Mouse (Mus musculus) midbrain, embryonic 10.5 days (tissue): ENCODE data around the gene Gtf2h3. TPM values are rescaled to one million over a fixed set of nuclear protein-coding genes. Genes with fewer than 3 reads are reported as not detected.

ENCODE experiments used
- DNase-seq: peaks from one replicate; pipeline ENCODE4 v3.0.0-alpha.2; 2017; ENCODE audit warnings: low spot score
- H3K27ac ChIP-seq: fragments of 300-500 bp; sonication (generic); replicated peaks from 2 replicates; pipeline ENCODE4 v1.5.1; 2016; ENCODE audit warnings: mild to moderate bottlenecking
- H3K27me3 ChIP-seq: fragments of 300-500 bp; sonication (generic); 2 replicates; pipeline ENCODE4 v1.6.1; 2016; ENCODE audit warnings: low read depth, mild to moderate bottlenecking; ENCODE audit not compliant: poor library complexity, severe bottlenecking
- H3K36me3 ChIP-seq: fragments of 300-500 bp; sonication (generic); 2 replicates; pipeline ENCODE4 v1.6.1; 2016; ENCODE audit warnings: mild to moderate bottlenecking, moderate library complexity
- H3K4me1 ChIP-seq: fragments of 300-500 bp; sonication (generic); 2 replicates; pipeline ENCODE4 v1.6.1; 2016
- H3K4me3 ChIP-seq: fragments of 300-500 bp; sonication (generic); 2 replicates; pipeline ENCODE4 v1.5.1; 2016; ENCODE audit warnings: mild to moderate bottlenecking, moderate library complexity
- H3K9me3 ChIP-seq: fragments of 300-500 bp; sonication (generic); replicated peaks from 2 replicates; pipeline ENCODE4 v1.6.1; 2016; ENCODE audit warnings: mild to moderate bottlenecking
- WGBS: fragments of 180-500 bp; shearing (Covaris S2); methylation state at CpG from one replicate; pipeline ENCODE4 v1.1.7; 2016; 5-methylcytosine and 5-hydroxymethylcytosine counted together
- polyA plus RNA-seq: library from polyadenylated mRNA; unstranded; fragments of >200 nt; fragmentation: Nextera tagmentation; extraction: Ambion mirVana; gene quantifications from 2 replicates; pipeline ENCODE4 v1.2.1, GENCODE M21; 2016

Gene Gtf2h3
- polyA plus RNA-seq: 96.4 and 98.9 TPM in 2 replicates

- Histone ChIP-seq H3K36me3 (peaks cover 55% of the 10 kb centered on the region), H3K27ac (peak within 1 kb of the TSS; percentile 71), H3K4me1 (peaks cover 24% of the 10 kb centered on the region), H3K4me3 (peak within 1 kb of the TSS; percentile 85), H3K27me3 (no peaks in the 10 kb centered on the region), H3K9me3 (no peaks in the 10 kb centered on the region)
- DNase-seq: peak; percentile 94
- 1% methylated on average over 51 of the region's 51 CpGs for WGBS
These were observed at the start of gene Gtf2h3, which contains the start of gene Eif2b1 for GRCm38 (mm10) chr5:124578633-124579317. Gene Gtf2h3, plus strand, starts transcription at chr5:124579140. Gene Eif2b1, minus strand, starts transcription at chr5:124579131.

- no peaks in the 10 kb centered on the region for H3K27me3 ChIP-seq
- H3K9me3 ChIP-seq: no peaks in the 10 kb centered on the region
- peak overlapping the region; percentile 66 for H3K27ac ChIP-seq
- no peak for DNase-seq
- H3K36me3 ChIP-seq: peaks cover 26% of the 10 kb centered on the region
- peak overlapping the region; percentile 90 for H3K4me3 ChIP-seq
- whole genome bisulfite sequencing: 52% methylated on average over 8 of the region's 8 CpGs
- H3K4me1 ChIP-seq: peaks cover 48% of the 10 kb centered on the region
These were observed 49.7 kb upstream of the Gtf2h3 start for GRCm38 (mm10) chr5:124529191-124529651.

GRCm38 (mm10) chr5:124529697-124530096 lies 49.2 kb upstream of the Gtf2h3 start:
- peaks cover 48% of the 10 kb centered on the region for H3K4me1 ChIP-seq
- H3K9me3 ChIP-seq: no peaks in the 10 kb centered on the region
- H3K27me3 ChIP-seq: no peaks in the 10 kb centered on the region
- peak overlapping the region; percentile 90 for H3K4me3 ChIP-seq
- DNase-seq: no peak
- 66% methylated on average over 8 of the region's 8 CpGs for WGBS
- H3K36me3 ChIP-seq: peaks cover 21% of the 10 kb centered on the region
- H3K27ac ChIP-seq: peak overlapping the region; percentile 66; the same call in 1 of the 2 replicates

- H3K27me3 ChIP-seq: no peaks in the 10 kb centered on the region
- WGBS: under 1% methylated on average over 96 of the region's 96 CpGs
- H3K4me3 ChIP-seq: peak within 1 kb of the TSS; percentile 90
- no peaks in the 10 kb centered on the region for H3K9me3 ChIP-seq
- H3K4me1 ChIP-seq: peaks cover 48% of the 10 kb centered on the region
- peak; percentile 93 for DNase-seq
- H3K36me3 ChIP-seq: peaks cover 12% of the 10 kb centered on the region
- peak within 1 kb of the TSS; percentile 96 for H3K27ac ChIP-seq
These were observed 48.0 kb upstream of the Gtf2h3 start, which contains the start of gene Rilpl1 for GRCm38 (mm10) chr5:124530655-124531582. Gene Rilpl1, minus strand, starts transcription at chr5:124531391.

GRCm38 (mm10) chr5:124531583-124531930 lies 47.4 kb upstream of the Gtf2h3 start:
- Histone ChIP-seq H3K4me3 (peak overlapping the region; percentile 90), H3K36me3 (peaks cover 6% of the 10 kb centered on the region), H3K9me3 (no peaks in the 10 kb centered on the region), H3K27ac (peak overlapping the region; percentile 96), H3K4me1 (peaks cover 50% of the 10 kb centered on the region), H3K27me3 (no peaks in the 10 kb centered on the region)
- WGBS: 10% methylated on average over 14 of the region's 14 CpGs
- DNase-seq: no peak

GRCm38 (mm10) chr5:124532451-124532850 lies 46.5 kb upstream of the Gtf2h3 start:
- whole genome bisulfite sequencing: 39% methylated on average over 7 of the region's 7 CpGs

DNA sequence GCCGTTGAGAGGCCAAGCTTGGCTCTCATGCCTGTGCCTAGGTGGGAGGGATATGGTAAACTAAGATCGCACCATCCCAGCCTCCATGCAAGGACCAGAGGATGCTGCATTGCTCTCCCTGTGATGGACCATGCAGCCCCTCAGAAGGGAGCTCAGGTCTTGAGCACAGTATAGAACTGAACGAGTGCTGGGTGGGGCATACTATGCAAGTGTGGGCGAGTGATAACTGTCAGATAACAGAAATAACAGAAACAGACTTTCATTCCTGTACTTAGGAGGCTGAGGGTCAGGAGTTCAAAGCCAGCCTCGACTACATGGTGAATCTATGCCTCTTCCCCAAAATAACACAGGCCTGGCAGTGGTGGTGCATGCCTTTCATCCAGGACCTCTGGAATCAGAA lies 43.9 kb upstream of the Gtf2h3 start:
- Histone ChIP-seq H3K4me3 (no peak overlapping the region), H3K27me3 (no peaks in the 10 kb centered on the region), H3K4me1 (peaks cover 35% of the 10 kb centered on the region), H3K9me3 (no peaks in the 10 kb centered on the region), H3K27ac (no peak overlapping the region), H3K36me3 (no peaks in the 10 kb centered on the region)
- 75% methylated on average over 5 of the region's 5 CpGs for WGBS
- DNase-seq: no peak

More at GRCm38 (mm10) chr5:124532451-124532850, 46.5 kb upstream of the Gtf2h3 start:
- DNase-seq: no peak
- no peaks in the 10 kb centered on the region for H3K36me3 ChIP-seq
- no peaks in the 10 kb centered on the region for H3K9me3 ChIP-seq
- peak overlapping the region; percentile 68 for H3K27ac ChIP-seq
- 0 out of 2 replicates have a peak overlapping the region, but pooled peaks have one; percentile 90 for H3K4me3 ChIP-seq
- H3K4me1 ChIP-seq: peaks cover 56% of the 10 kb centered on the region
- H3K27me3 ChIP-seq: no peaks in the 10 kb centered on the region

- peak; percentile 42 for DNase-seq
- peak overlapping the region; percentile 39 for H3K4me3 ChIP-seq
- 7% methylated on average over 17 of the region's 17 CpGs for WGBS
- H3K9me3 ChIP-seq: no peaks in the 10 kb centered on the region
- no peaks in the 10 kb centered on the region for H3K36me3 ChIP-seq
- peaks cover 20% of the 10 kb centered on the region for H3K4me1 ChIP-seq
- peak overlapping the region; percentile 46; the same call in 1 of the 2 replicates for H3K27ac ChIP-seq
- H3K27me3 ChIP-seq: no peaks in the 10 kb centered on the region
These were observed 42.2 kb upstream of the Gtf2h3 start for GRCm38 (mm10) chr5:124536776-124537175.

DNA sequence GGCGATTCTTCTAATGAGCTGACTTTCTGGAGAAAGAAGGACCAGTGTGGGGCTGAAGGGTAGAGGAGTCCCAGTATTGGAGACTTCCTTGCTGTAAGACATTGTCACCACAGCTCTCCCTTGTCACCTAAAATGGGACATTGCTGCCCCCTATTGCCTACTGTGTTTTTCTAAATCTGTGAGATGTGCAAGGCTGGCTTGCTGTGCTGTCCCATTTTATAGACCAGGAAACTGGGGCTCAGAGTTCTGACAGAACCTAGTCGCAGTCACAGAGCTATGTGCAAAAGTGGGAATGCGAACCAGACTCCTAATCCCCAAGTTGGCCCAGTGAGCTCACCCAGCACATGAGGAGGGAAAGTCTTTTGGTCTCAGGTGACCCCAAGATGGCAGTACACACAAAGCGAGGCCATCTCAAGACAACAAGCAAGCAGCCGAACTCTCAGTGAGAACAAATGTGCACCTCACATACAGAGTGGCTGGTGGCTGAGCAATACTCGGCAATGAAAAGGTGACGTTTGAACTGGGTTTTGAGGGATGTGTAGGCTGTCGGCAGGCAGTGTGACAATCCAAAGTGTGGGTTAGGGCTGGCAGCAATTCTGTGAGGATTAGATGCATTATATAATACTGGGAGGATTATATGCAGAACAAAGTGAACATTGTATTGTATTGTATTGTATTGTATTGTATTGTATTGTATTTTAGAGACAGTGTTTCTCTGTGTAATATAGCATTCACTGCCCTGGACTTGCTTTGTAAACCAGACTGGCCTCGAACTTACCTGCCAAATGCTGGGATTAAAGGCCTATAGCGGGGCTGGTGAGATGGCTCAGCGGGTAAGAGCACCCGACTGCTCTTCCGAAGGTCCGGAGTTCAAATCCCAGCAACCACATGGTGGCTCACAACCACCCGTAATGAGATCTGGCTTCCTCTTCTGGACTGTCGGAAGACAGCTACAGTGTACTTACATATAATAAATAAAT lies 39.8 kb upstream of the Gtf2h3 start:
- peaks cover 20% of the 10 kb centered on the region for H3K36me3 ChIP-seq
- no peaks in the 10 kb centered on the region for H3K9me3 ChIP-seq
- H3K27ac ChIP-seq: no peak overlapping the region
- H3K27me3 ChIP-seq: no peaks in the 10 kb centered on the region
- H3K4me1 ChIP-seq: peaks cover 20% of the 10 kb centered on the region
- H3K4me3 ChIP-seq: no peak overlapping the region
- 79% methylated on average over 16 of the region's 16 CpGs for WGBS
- no peak for DNase-seq

GRCm38 (mm10) chr5:124539905-124540304 lies 39.0 kb upstream of the Gtf2h3 start:
- H3K36me3 ChIP-seq: peaks cover 28% of the 10 kb centered on the region
- H3K4me1 ChIP-seq: peaks cover 20% of the 10 kb centered on the region
- no peak for DNase-seq
- WGBS: 67% methylated on average over 4 of the region's 4 CpGs
- H3K27me3 ChIP-seq: no peaks in the 10 kb centered on the region
- peak overlapping the region; percentile 98 for H3K4me3 ChIP-seq
- H3K27ac ChIP-seq: peak overlapping the region; percentile 90
- H3K9me3 ChIP-seq: no peaks in the 10 kb centered on the region

- peak; percentile 94 for DNase-seq
- Histone ChIP-seq H3K27me3 (no peaks in the 10 kb centered on the region), H3K9me3 (no peaks in the 10 kb centered on the region), H3K27ac (peak within 1 kb of the TSS; percentile 90), H3K36me3 (peaks cover 32% of the 10 kb centered on the region), H3K4me1 (peaks cover 20% of the 10 kb centered on the region), H3K4me3 (peak within 1 kb of the TSS; percentile 98)
- WGBS: under 1% methylated on average over 35 of the region's 35 CpGs
These were observed 38.6 kb upstream of the Gtf2h3 start, which contains the start of gene Tmed2 for GRCm38 (mm10) chr5:124540383-124540786. Gene Tmed2, plus strand, starts transcription at chr5:124540695.
